Mouse (Mus musculus) stomach, adult 2 months (tissue): ENCODE results near the gene Dnajb11. TPM values are rescaled to one million over a fixed set of nuclear protein-coding genes. Genes with fewer than 3 reads are reported as not detected.

Experiments
- polyA plus RNA-seq: library from polyadenylated mRNA; depleted of rRNA; stranded (reverse); fragments of >200 nt; gene quantifications from 2 replicates; pipeline ENCODE4 v1.2.3, GENCODE M21; 2012; rRNA removed

Gene Dnajb11
- 7.0 and 12.0 TPM in 2 replicates for polyA plus RNA-seq

DNA sequence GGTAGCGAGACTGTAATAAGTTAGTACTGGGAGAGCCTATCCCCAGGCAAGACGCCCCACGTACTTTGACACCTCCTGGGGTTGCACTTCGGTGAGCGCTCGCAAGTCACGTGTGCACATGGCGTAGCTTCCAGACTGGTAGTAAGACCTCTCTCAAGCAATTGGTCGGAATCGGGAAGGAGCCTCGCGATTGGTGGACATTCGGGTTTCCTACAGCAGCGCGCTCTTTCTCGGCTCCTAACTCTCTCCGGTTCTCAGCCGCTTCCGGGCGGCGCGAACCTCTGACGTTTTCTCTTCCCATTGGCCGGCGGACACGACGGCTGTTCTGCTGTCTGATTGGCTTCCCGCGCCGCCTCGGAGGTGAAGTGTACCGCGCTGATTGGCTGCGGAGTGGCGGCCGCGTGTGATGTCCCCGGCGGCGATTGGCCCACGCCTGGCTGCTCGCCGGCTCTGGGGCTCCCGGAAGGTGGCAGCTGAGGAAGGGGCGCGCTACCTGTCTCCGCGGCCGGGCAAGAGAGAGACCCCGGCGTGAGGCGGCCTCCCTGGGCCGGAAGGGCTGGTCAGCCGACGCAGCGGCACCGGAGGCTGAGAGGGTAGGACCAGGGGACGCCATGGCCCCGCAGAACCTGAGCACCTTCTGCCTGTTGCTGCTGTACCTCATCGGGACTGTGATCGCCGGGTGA lies at the start of gene Dnajb11, which contains the start of gene Tbccd1:
TSS of gene Dnajb11 (plus strand) at position 415 of the 683 bp plus-strand sequence.
TSS of gene Tbccd1 (minus strand) at position 239 of the 683 bp plus-strand sequence.

DNA sequence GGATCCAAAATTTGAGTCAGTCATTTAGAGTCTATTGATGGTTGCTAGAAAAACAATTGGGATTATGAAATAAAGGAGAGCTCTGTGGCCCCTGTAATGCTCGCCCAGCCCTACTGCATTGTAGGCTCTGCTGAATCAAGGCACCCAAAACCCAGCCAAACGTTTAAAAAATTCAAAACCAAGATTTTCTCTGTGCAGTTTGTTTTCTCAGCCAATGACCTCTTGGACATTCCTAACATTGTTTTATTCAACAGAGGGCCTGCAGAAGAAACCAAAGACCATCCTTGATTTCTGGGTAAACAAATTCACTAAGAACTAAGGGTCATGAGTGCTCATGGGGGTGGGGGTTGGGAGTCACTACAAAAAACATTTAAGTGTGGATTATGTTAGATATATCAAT lies 46.2 kb upstream of the Dnajb11 start, which contains the start of gene Crygs:
TSS of gene Crygs (minus strand) at position 101 of the 400 bp plus-strand sequence.

DNA sequence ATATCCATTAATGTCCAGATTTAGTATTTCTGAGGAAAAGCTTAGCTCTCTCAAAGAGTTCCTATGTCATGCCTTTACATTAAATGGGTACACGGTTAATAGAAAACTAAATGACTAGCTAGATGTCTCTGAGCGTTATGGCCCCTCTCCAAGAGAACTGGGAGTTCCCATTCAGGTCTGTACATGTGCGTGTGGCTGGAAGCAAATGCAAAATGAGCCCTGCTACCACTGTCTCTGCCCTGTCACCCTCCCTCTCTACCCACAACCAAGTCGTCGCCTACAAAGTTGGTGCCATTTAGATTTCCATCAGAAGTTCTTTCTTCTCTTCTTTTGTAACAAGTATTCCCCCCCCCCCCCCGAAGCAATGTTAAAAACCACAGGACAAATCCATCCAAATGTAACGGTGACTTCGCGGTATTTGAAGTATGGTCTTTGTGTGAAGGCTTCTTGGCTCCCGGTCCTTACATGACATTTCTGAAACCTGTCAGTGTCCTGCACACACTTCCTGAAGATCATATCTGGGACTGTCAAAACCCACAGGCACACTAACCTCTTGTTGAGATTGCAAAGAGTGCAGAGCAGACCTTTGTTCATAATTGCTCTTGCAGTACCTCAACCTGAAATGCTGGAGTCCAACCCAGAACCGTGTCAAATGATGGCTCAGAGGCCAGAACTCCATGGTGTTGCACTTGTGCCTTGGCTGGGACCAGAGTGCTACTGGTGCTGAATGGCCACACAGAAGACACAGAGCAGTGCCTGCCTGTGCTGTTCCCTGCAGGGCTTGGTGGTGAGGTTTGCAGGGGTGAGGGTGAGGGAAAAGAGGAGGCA lies 33.3 kb downstream of the Dnajb11 start, which contains the start of gene Ahsg:
TSS of gene Ahsg (plus strand) at position 595 of the 828 bp plus-strand sequence.

DNA sequence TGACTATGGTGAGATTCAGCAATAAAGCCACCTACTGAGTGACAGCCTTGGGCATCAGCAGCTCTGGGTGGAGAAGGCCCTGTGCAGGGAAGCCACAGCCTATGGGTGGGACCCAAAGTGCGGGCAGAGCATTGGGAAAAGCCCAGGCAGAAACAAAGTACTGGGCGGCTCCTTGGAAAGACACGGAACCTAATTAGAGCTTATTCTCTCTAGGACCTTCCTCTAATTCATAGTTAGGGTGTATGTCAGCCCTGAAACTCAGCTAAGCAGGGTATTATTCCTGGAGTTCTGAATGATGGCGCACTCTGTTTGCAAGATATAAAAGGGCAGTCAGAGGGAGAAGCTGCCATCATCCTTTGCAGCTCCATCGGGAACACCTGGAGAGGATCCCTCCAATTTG lies 60.4 kb downstream of the Dnajb11 start, which contains the start of gene Fetub:
TSS of gene Fetub (plus strand) at position 301 of the 400 bp plus-strand sequence.

Other genes with a start within 250 kb of the Dnajb11 start
- gene Dgkg, start 200.6 kb upstream of the Dnajb11 start, polyA plus RNA-seq, result 0.09 and 0.19 TPM in 2 replicates
- not detected in 2 replicates for gene Crygs, start 46.3 kb upstream of the Dnajb11 start, polyA plus RNA-seq
- gene Tbccd1, start 176 bp upstream of the Dnajb11 start, polyA plus RNA-seq, result 2.0 and 3.2 TPM in 2 replicates
- gene Ahsg, start 33.4 kb downstream of the Dnajb11 start, polyA plus RNA-seq, result 1.8 and 2.2 TPM in 2 replicates
- 13.9 and 27.8 TPM in 2 replicates for gene Fetub, start 60.5 kb downstream of the Dnajb11 start, polyA plus RNA-seq
- gene Hrg, start 93.2 kb downstream of the Dnajb11 start, polyA plus RNA-seq, result not detected in 2 replicates
- 0.04 TPM in 1 of 2 replicates, not detected in the other for gene Kng2, start 171.6 kb downstream of the Dnajb11 start, polyA plus RNA-seq
- not detected in 2 replicates for gene Kng1, start 200.0 kb downstream of the Dnajb11 start, polyA plus RNA-seq
- 7.3 and 11.4 TPM in 2 replicates for gene Eif4a2, start 249.6 kb downstream of the Dnajb11 start, polyA plus RNA-seq